Mouse (Mus musculus) intestine, postnatal 0 days (tissue): ENCODE data around the gene Rwdd3. TPM values are rescaled to one million over a fixed set of nuclear protein-coding genes. Genes with fewer than 3 reads are reported as not detected.

ENCODE experiments used
- ATAC-seq: fragments of 200-750 bp; cut with Nextera tagmentation; 2 replicates; pipeline ENCODE4 v1.8.0; 2017; ENCODE audit warnings: mild to moderate bottlenecking, moderate TSS enrichment, moderate library complexity
- H3K27ac ChIP-seq: fragments of 300-500 bp; sonication (generic); 2 replicates; pipeline ENCODE4 v1.5.1; 2014; ENCODE audit warnings: mild to moderate bottlenecking, low read depth, low read length, moderate library complexity
- H3K27me3 ChIP-seq: fragments of 300-500 bp; sonication (generic); replicated peaks from 2 replicates; pipeline ENCODE4 v1.6.1; 2014; ENCODE audit warnings: low read length, mixed read lengths; ENCODE audit not compliant: control insufficient read depth, insufficient read depth
- H3K36me3 ChIP-seq: fragments of 300-500 bp; sonication (generic); 2 replicates; pipeline ENCODE4 v1.6.1; 2014; ENCODE audit warnings: mild to moderate bottlenecking, moderate library complexity; ENCODE audit not compliant: control insufficient read depth, insufficient read depth
- H3K4me1 ChIP-seq: fragments of 300-500 bp; sonication (generic); replicated peaks from 2 replicates; pipeline ENCODE4 v1.6.1; 2014; ENCODE audit warnings: antibody characterized with exemption, low read length, mixed read lengths; ENCODE audit not compliant: control insufficient read depth, insufficient read depth
- H3K4me2 ChIP-seq: fragments of 300-500 bp; sonication (generic); replicated peaks from 2 replicates; pipeline ENCODE4 v1.6.1; 2014; ENCODE audit warnings: low read depth, mild to moderate bottlenecking, moderate library complexity
- H3K4me3 ChIP-seq: fragments of 300-500 bp; sonication (generic); 2 replicates; pipeline ENCODE4 v1.5.1; 2014; ENCODE audit warnings: low read depth, low read length
- H3K9ac ChIP-seq: fragments of 300-500 bp; sonication (generic); 2 replicates; pipeline ENCODE4 v1.6.1; 2014; ENCODE audit warnings: mild to moderate bottlenecking, low read depth, low read length
- H3K9me3 ChIP-seq: fragments of 300-500 bp; sonication (generic); 2 replicates; pipeline ENCODE4 v1.6.1; 2016; ENCODE audit warnings: mixed run types; ENCODE audit not compliant: control insufficient read depth
- CTCF ChIP-seq: sonication (generic); IDR thresholded peaks from 2 replicates; pipeline ENCODE4 v1.5.1; 2016; ENCODE audit warnings: low read depth, mild to moderate bottlenecking, control low read depth, antibody characterized with exemption, moderate library complexity
- WGBS: fragments of 180-500 bp; shearing (Covaris S2); extraction: QIAGEN DNeasy Blood & Tissue Kit; methylation state at CpG from one replicate; pipeline ENCODE4 v1.1.7; 2014; 5-methylcytosine and 5-hydroxymethylcytosine counted together
- polyA plus RNA-seq: library from polyadenylated mRNA; unstranded; fragments of >200 nt; fragmentation: Nextera tagmentation; extraction: Ambion mirVana; gene quantifications from 2 replicates; pipeline ENCODE4 v1.2.1, GENCODE M21; 2015

Rwdd3 gene
- polyA plus RNA-seq, 1 experiment from 2014 or later: 5.9 TPM

DNA sequence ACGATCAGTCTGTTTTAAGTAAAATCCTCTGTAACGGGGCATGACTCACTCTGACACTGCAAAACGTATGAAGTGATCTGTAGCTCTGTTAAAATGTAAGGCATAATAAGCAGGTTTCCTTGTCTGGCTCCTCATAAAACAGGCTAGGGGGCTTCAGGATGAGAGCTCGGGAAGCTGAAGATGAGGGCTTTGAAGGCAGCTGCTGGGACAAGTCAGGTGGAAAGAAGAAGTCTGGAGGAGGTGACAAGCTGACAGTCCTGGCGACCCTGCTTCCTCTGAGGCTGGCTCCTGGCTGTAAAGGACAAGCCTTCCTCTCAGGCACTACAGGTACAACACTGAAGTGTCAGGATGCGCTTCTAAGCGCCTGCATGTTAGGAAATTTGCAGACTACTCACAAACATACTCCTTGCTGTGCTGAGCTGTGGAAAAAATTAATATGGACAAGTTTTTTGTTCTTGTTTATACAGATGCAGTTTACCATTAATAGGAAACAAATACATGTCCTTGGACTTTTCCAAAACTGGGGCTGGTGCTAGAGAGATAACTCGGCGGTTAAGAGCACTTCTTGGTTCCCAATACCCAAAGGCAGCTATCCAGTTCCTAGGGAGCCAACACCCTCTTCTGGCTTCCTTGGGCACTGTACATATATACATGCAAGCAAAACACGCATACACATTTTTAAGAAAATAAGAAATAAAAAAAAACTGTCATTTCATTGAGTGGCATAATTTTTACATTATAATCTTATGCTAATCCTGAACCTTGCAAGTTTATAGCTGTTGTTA is 13.8 kb downstream of the Rwdd3 start:
- 79% methylated on average over 10 of the region's 10 CpGs for WGBS
- no peak for ATAC-seq
- no peaks in the 10 kb centered on the region for H3K36me3 ChIP-seq
- no peak overlapping the region for H3K4me2 ChIP-seq
- no peak overlapping the region for H3K9ac ChIP-seq
- no peak for TF ChIP-seq CTCF
- no peak overlapping the region for H3K4me3 ChIP-seq
- no peaks in the 10 kb centered on the region for H3K9me3 ChIP-seq
- H3K4me1 ChIP-seq: no peaks in the 10 kb centered on the region
- H3K27ac ChIP-seq: no peak overlapping the region
- H3K27me3 ChIP-seq: no peaks in the 10 kb centered on the region

- H3K4me3 ChIP-seq: no peak overlapping the region
- no peaks in the 10 kb centered on the region for H3K4me1 ChIP-seq
- no peak overlapping the region for H3K9ac ChIP-seq
- no peak overlapping the region for H3K4me2 ChIP-seq
- no peak for TF ChIP-seq CTCF
- no peak overlapping the region for H3K27ac ChIP-seq
- 77% methylated on average over 11 of the region's 11 CpGs for WGBS
- no peaks in the 10 kb centered on the region for H3K9me3 ChIP-seq
- H3K36me3 ChIP-seq: no peaks in the 10 kb centered on the region
- no peak for ATAC-seq
- no peaks in the 10 kb centered on the region for H3K27me3 ChIP-seq
These were observed 14.9 kb downstream of the Rwdd3 start for GRCm38 (mm10) chr3:121156451-121157186.

GRCm38 (mm10) chr3:121156043-121156442 is 15.5 kb downstream of the Rwdd3 start:
- 63% methylated on average over 7 of the region's 7 CpGs for WGBS
- ATAC-seq: no peak
- no peak for TF ChIP-seq CTCF

DNA sequence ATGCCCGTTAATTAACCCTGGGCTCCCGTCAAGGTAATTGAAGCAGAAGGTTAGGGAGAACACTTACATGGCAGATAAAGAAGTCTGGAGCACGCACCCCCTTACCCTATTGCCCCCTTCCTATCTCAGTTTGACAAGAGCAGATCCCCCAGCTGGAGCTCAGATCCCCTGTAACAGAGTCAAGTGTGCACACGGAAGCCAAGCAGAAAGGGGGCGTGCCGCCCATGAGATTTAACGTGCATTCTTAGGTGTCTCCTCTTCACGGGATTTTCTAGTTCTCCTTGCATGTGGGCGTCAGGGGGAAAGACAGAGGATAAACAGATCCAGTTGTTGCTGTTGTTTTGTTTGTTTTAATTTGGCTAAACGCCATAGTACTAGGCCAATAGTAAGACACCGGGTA is 37.6 kb downstream of the Rwdd3 start:
- Histone ChIP-seq H3K9me3 (no peaks in the 10 kb centered on the region), H3K9ac (no peak overlapping the region), H3K27ac (no peak overlapping the region), H3K4me3 (no peak overlapping the region), H3K4me1 (no peaks in the 10 kb centered on the region), H3K36me3 (no peaks in the 10 kb centered on the region), H3K27me3 (no peaks in the 10 kb centered on the region), H3K4me2 (no peak overlapping the region)
- TF ChIP-seq CTCF: no peak
- ATAC-seq: no peak
- 80% methylated on average over 11 of the region's 11 CpGs for WGBS

More at GRCm38 (mm10) chr3:121156043-121156442, 15.5 kb downstream of the Rwdd3 start:
- Histone ChIP-seq H3K36me3 (no peaks in the 10 kb centered on the region), H3K27ac (no peak overlapping the region), H3K9ac (no peak overlapping the region), H3K4me1 (no peaks in the 10 kb centered on the region), H3K4me2 (no peak overlapping the region), H3K4me3 (no peak overlapping the region), H3K9me3 (no peaks in the 10 kb centered on the region), H3K27me3 (no peaks in the 10 kb centered on the region)

DNA sequence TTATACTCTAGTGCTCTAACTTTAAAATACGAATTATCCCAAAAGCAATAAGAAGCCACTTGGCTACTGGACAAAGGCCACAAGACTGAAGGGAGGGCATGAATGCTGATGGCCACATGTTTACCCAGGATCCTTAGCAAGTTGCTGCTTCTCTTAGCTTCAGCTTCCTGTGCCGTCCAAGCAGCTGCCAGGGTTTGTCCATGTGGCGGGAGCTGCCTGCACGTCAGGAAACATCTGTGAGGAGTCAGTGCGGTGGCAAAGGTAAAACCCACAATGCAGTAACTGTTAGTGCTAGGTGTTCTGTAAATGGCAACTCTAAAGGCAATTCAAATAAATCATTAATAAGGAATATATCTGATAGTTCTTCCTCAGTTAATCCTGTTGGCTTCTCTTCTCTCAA is 38.5 kb downstream of the Rwdd3 start:
- Histone ChIP-seq H3K4me2 (no peak overlapping the region), H3K27ac (no peak overlapping the region), H3K27me3 (no peaks in the 10 kb centered on the region), H3K4me3 (no peak overlapping the region), H3K9me3 (no peaks in the 10 kb centered on the region), H3K9ac (no peak overlapping the region), H3K36me3 (no peaks in the 10 kb centered on the region), H3K4me1 (no peaks in the 10 kb centered on the region)
- ATAC-seq: no peak
- WGBS: 77% methylated on average over 5 of the region's 5 CpGs
- no peak for TF ChIP-seq CTCF

GRCm38 (mm10) chr3:121127171-121127570 is 44.3 kb downstream of the Rwdd3 start:
- Histone ChIP-seq H3K4me3 (no peak overlapping the region), H3K36me3 (no peaks in the 10 kb centered on the region), H3K27ac (no peak overlapping the region), H3K27me3 (no peaks in the 10 kb centered on the region), H3K9me3 (no peaks in the 10 kb centered on the region), H3K4me2 (no peak overlapping the region), H3K4me1 (no peaks in the 10 kb centered on the region), H3K9ac (no peak overlapping the region)
- TF ChIP-seq CTCF: no peak
- WGBS: 93% methylated on average over 2 of the region's 2 CpGs
- no peak for ATAC-seq
